In the genomic region with DNA sequence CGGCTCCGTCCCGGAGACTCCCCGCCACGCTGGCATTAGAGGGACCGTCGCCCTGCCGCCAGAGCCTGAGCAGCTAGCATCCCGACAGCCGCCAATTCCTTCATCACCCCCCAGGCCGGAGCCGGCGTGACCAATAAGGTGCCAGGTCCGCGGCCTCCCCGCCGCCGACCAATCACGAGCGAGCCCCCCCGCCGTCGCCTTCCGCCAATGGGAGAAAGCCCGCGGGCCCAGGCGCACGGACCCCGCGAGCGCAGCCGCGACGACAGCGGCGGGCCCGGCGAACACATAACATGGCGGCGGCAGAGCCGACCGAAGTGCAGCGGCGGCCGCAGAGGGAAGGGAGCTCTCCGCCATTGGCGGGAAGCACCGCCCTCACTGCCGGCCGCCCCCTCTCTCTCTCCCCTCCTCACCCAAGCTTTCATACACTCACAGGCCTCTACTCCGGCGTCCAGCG, we compare ENCODE assay signal across 8 mouse cellular contexts. TPM values are rescaled to one million over a fixed set of nuclear protein-coding genes. Genes with fewer than 3 reads are reported as not detected.
A peak's percentile ranks its signal among the peaks of the same experiment; 100 is the strongest.
DNase-seq lines count a peak whose midpoint lies in the region; ATAC-seq lines count a peak whose summit lies in the region.

No protein-coding gene starts in this region.

- H3K9me3 ChIP-seq in heart, embryonic 14.5 days (ENCODE audit: control insufficient read depth, low read length): no peaks in the 10 kb centered on the region
- no peaks in the 10 kb centered on the region for H3K9me3 ChIP-seq in liver, embryonic 13.5 days (replicated peaks)
- no peaks in the 10 kb centered on the region for H3K9me3 ChIP-seq in stomach, embryonic 14.5 days (ENCODE audit: control insufficient read depth, low read depth, low read length)

- WGBS in heart, embryonic 14.5 days: under 1% methylated on average over 47 of the region's 53 CpGs
- under 1% methylated on average over 52 of the region's 53 CpGs for WGBS in liver, embryonic 13.5 days (ENCODE audit: insufficient replicate concordance)
- under 1% methylated on average over 39 of the region's 53 CpGs for WGBS in stomach, embryonic 14.5 days

- ATAC-seq in CD4-positive, CD25-positive, alpha-beta regulatory T cell, adult 4 months: peak; percentile 66
- peak; percentile 93 for ATAC-seq in heart, embryonic 14.5 days (ENCODE audit: insufficient number of reproducible peaks, insufficient read depth, low FRiP score, low read depth)
- ATAC-seq in liver, embryonic 13.5 days (ENCODE audit: low read depth): peak; percentile 94
- peak; percentile 93 for ATAC-seq in stomach, embryonic 14.5 days (ENCODE audit: insufficient number of reproducible peaks, insufficient read depth, low FRiP score, low read depth)

- peaks cover 0 to 23% of the 10 kb centered on the region in 2 experiments; a peak in 3 of 4 replicates for H3K4me1 ChIP-seq in heart, embryonic 14.5 days (ENCODE audit: control insufficient read depth in 2 of 2, insufficient read depth in 2 of 2, low read length in 2 of 2)
- peaks cover 46% of the 10 kb centered on the region for H3K4me1 ChIP-seq in liver, embryonic 13.5 days (replicated peaks)
- peaks cover 10% of the 10 kb centered on the region; the same call in 1 of the 2 replicates for H3K4me1 ChIP-seq in stomach, embryonic 14.5 days (ENCODE audit: control insufficient read depth, insufficient read depth, low read length)

- DNase-seq in c-Kit-negative CD71-positive TER-119-positive erythroid progenitor cells, embryonic 14.5 days (ENCODE audit: low read depth, low spot score): peak; percentile 85
- DNase-seq in fibroblast of lung, adult 2 months (ENCODE audit: low read depth): peak; percentile 59
- peak; percentile 98 for DNase-seq in kidney, postnatal 14 days
- peak; percentile 93 for DNase-seq in liver, embryonic 13.5 days
- DNase-seq in natural killer cell, adult 2 months (ENCODE audit: low spot score in 2 of 2): peak; percentile 87 to 90

- H3K9ac ChIP-seq in heart, embryonic 14.5 days (ENCODE audit: low read length): peak overlapping the region; percentile 97
- peak overlapping the region; percentile 99 for H3K9ac ChIP-seq in liver, embryonic 13.5 days
- H3K9ac ChIP-seq in stomach, embryonic 14.5 days (replicated peaks; ENCODE audit: low read depth, low read length): peak overlapping the region; percentile 97

- H3K4me3 ChIP-seq in heart, embryonic 14.5 days (ENCODE audit: control insufficient read depth in 1 of 2, insufficient read depth in 1 of 2, low read depth in 1 of 2, low read length in 2 of 2): peak overlapping the region; percentile 67 to 92
- peak overlapping the region; percentile 84 for H3K4me3 ChIP-seq in liver, embryonic 13.5 days (replicated peaks)
- H3K4me3 ChIP-seq in stomach, embryonic 14.5 days (ENCODE audit: low read depth, low read length): peak overlapping the region; percentile 69

- peak overlapping the region; percentile 83 for H3K4me2 ChIP-seq in heart, embryonic 14.5 days (ENCODE audit: low read length)
- H3K4me2 ChIP-seq in liver, embryonic 13.5 days: peak overlapping the region; percentile 87
- H3K4me2 ChIP-seq in stomach, embryonic 14.5 days (replicated peaks; ENCODE audit: low read depth, low read length): peak overlapping the region; percentile 70

- H3K27ac ChIP-seq in heart, embryonic 14.5 days (replicated peaks in 1 of 2; ENCODE audit: control insufficient read depth in 1 of 2, insufficient read depth in 1 of 2, low read depth in 2 of 2, low read length in 2 of 2): peak overlapping the region; percentile 99 to 100
- peak overlapping the region; percentile 99 for H3K27ac ChIP-seq in liver, embryonic 13.5 days
- peak overlapping the region; percentile 99 for H3K27ac ChIP-seq in stomach, embryonic 14.5 days (ENCODE audit: low read length)

- H3K27me3 ChIP-seq in heart, embryonic 14.5 days (ENCODE audit: control insufficient read depth, insufficient read depth, low read length): no peaks in the 10 kb centered on the region
- no peaks in the 10 kb centered on the region for H3K27me3 ChIP-seq in liver, embryonic 13.5 days
- H3K27me3 ChIP-seq in stomach, embryonic 14.5 days (ENCODE audit: control insufficient read depth, insufficient read depth, low read length): no peaks in the 10 kb centered on the region

- no peaks in the 10 kb centered on the region for H3K36me3 ChIP-seq in heart, embryonic 14.5 days (ENCODE audit: control insufficient read depth, insufficient read depth, low read length)
- no peaks in the 10 kb centered on the region; the same call in 1 of the 2 replicates for H3K36me3 ChIP-seq in liver, embryonic 13.5 days
- H3K36me3 ChIP-seq in stomach, embryonic 14.5 days (ENCODE audit: control insufficient read depth, insufficient read depth, low read length): no peaks in the 10 kb centered on the region

RNA-seq across cellular contexts. Expression of a gene that starts 6.2 kb away (rescaled TPM):
- 10 to 100 TPM; 64.7 to 67.5 TPM for polyA plus RNA-seq in CD4-positive, CD25-positive, alpha-beta regulatory T cell, adult 4 months (2017; shearing (Covaris generic))
- polyA plus RNA-seq in heart, embryonic 14.5 days (2014; fragmentation: Nextera tagmentation; extraction: Ambion mirVana): 104 and 107 TPM in 2 replicates
- 54.1 and 60.4 TPM in 2 replicates for polyA plus RNA-seq in liver, embryonic 13.5 days (2015; fragmentation: Nextera tagmentation; extraction: Ambion mirVana)
- polyA plus RNA-seq in stomach, embryonic 14.5 days (2014; fragmentation: Nextera tagmentation; extraction: Ambion mirVana): 102 and 108 TPM in 2 replicates

RNA-seq across cellular contexts. Expression of a gene that starts 29.5 kb away (rescaled TPM):
- 1 to 10 TPM in 1 of 2 experiments, under 1 TPM in 1; 0.63 to 1.2 TPM for polyA plus RNA-seq in CD4-positive, CD25-positive, alpha-beta regulatory T cell, adult 4 months (2017; shearing (Covaris generic))
- 0.31 and 0.43 TPM in 2 replicates for polyA plus RNA-seq in heart, embryonic 14.5 days (2014; fragmentation: Nextera tagmentation; extraction: Ambion mirVana)
- 0.16 and 0.19 TPM in 2 replicates for polyA plus RNA-seq in liver, embryonic 13.5 days (2015; fragmentation: Nextera tagmentation; extraction: Ambion mirVana)
- 0.88 and 1.7 TPM in 2 replicates for polyA plus RNA-seq in stomach, embryonic 14.5 days (2014; fragmentation: Nextera tagmentation; extraction: Ambion mirVana)

Comparison
In these comparisons a context has a peak if more than half of its experiments do, and no peak if none do; other contexts are left out.
1. Peak in every context shown above with its lines: DNase-seq, ATAC-seq, H3K4me3 ChIP-seq and H3K27ac ChIP-seq.